Mouse (Mus musculus) CD8-positive naive resting alpha-beta T cell, adult 2 months (primary cell): ENCODE data around the gene Zfp770.
"Not testable (repeated sequence)": the region's sequence is repeated elsewhere in the genome, so short reads cannot be mapped to it uniquely, and the experiment has no call there.

ENCODE experiments used
- DNase-seq, 2 experiments: peaks; one replicate each; pipeline ENCODE4 v3.0.0; 2022; ENCODE audit warnings: low read depth in 2 of 2, low spot score in 2 of 2

The Zfp770 gene

GRCm38 (mm10) chr2:114200932-114201559 lies at the start of gene Zfp770:
TSS of gene Zfp770 (minus strand) at chr2:114201469.
- DNase-seq, result peak; percentile 58 to 67

GRCm38 (mm10) chr2:114249440-114249839 lies 48.2 kb upstream of the Zfp770 start:
- no peak for DNase-seq

- no peak for DNase-seq
Observed at GRCm38 (mm10) chr2:114237639-114238038, 36.4 kb upstream of the Zfp770 start.

GRCm38 (mm10) chr2:114236566-114236965 lies 35.3 kb upstream of the Zfp770 start:
- no peak for DNase-seq

- no peak for DNase-seq
Observed at GRCm38 (mm10) chr2:114235584-114235983, 34.3 kb upstream of the Zfp770 start.

- no peak for DNase-seq
Observed at GRCm38 (mm10) chr2:114231248-114231647, 30.0 kb upstream of the Zfp770 start.

GRCm38 (mm10) chr2:114228672-114229071 lies 27.4 kb upstream of the Zfp770 start:
- DNase-seq, result no peak

GRCm38 (mm10) chr2:114205036-114205435 lies 3.8 kb upstream of the Zfp770 start:
- DNase-seq, result no peak

GRCm38 (mm10) chr2:114201574-114201973 lies 305 bp upstream of the Zfp770 start:
- DNase-seq, result no peak

GRCm38 (mm10) chr2:114196421-114196820 lies 4.8 kb downstream of the Zfp770 start:
- no peak for DNase-seq

- not testable (repeated sequence) for DNase-seq
Observed at GRCm38 (mm10) chr2:114186924-114187323, 14.3 kb downstream of the Zfp770 start, which contains the start of gene Aqr. TSS of gene Aqr (minus strand) at chr2:114187024.

- no peak for DNase-seq
Observed at GRCm38 (mm10) chr2:114177802-114178733, 23.2 kb downstream of the Zfp770 start.

GRCm38 (mm10) chr2:114174651-114175484 lies 26.4 kb downstream of the Zfp770 start:
- peak; percentile 73 to 77 for DNase-seq

GRCm38 (mm10) chr2:114173248-114173647 lies 28.0 kb downstream of the Zfp770 start:
- no peak for DNase-seq

GRCm38 (mm10) chr2:114167837-114168236 lies 33.4 kb downstream of the Zfp770 start:
- DNase-seq, result no peak

- DNase-seq, result no peak
Observed at GRCm38 (mm10) chr2:114161978-114162377, 39.3 kb downstream of the Zfp770 start.

GRCm38 (mm10) chr2:114157345-114157744 lies 43.9 kb downstream of the Zfp770 start:
- no peak for DNase-seq

- DNase-seq, result no peak
Observed at GRCm38 (mm10) chr2:114156639-114157038, 44.6 kb downstream of the Zfp770 start.

GRCm38 (mm10) chr2:114153247-114153646 lies 48.0 kb downstream of the Zfp770 start:
- DNase-seq, result no peak

- DNase-seq, result no peak
Observed at GRCm38 (mm10) chr2:114146864-114147458, 54.3 kb downstream of the Zfp770 start.

- DNase-seq, result peak; percentile 68 to 79
Observed at GRCm38 (mm10) chr2:114145315-114145801, 55.9 kb downstream of the Zfp770 start.
